Mouse (Mus musculus) common myeloid progenitor, adult 5-6 weeks (primary cell): Measurements from ENCODE around the gene Hoxa4. TPM values are rescaled to one million over a fixed set of nuclear protein-coding genes. Genes with fewer than 3 reads are reported as not detected.

ENCODE experiments used
- ATAC-seq: replicated peaks from 2 replicates; pipeline ENCODE4 v1.8.0; 2016; ENCODE audit warnings: low read depth, mild to moderate bottlenecking, moderate TSS enrichment, inconsistent platforms; ENCODE audit not compliant: poor library complexity, severe bottlenecking
- total RNA-seq: library from RNA; stranded (forward); fragments of 200-1000, 187-1606 nt; gene quantifications from 2 replicates; pipeline ENCODE4 v1.2.3, GENCODE M21; 2017

The Hoxa4 gene
- total RNA-seq, 1 experiment from 2014 or later = 0.27 TPM

- peak; percentile 84 for ATAC-seq
Measured at GRCm38 (mm10) chr6:52158276-52159051, 33.1 kb downstream of the Hoxa4 start, which contains the start of gene Hoxa1. TSS of gene Hoxa1 (minus strand) at chr6:52158317.

GRCm38 (mm10) chr6:52157466-52158275, 33.9 kb downstream of the Hoxa4 start:
- no peak for ATAC-seq

GRCm38 (mm10) chr6:52156551-52157200, 34.9 kb downstream of the Hoxa4 start:
- ATAC-seq = no peak

- no peak for ATAC-seq
Measured at GRCm38 (mm10) chr6:52155471-52155870, 36.1 kb downstream of the Hoxa4 start.

GRCm38 (mm10) chr6:52154044-52154443, 37.5 kb downstream of the Hoxa4 start:
- ATAC-seq = no peak

- no peak for ATAC-seq
Measured at GRCm38 (mm10) chr6:52153270-52153669, 38.3 kb downstream of the Hoxa4 start.

- no peak for ATAC-seq
Measured at GRCm38 (mm10) chr6:52152226-52153193, 39.0 kb downstream of the Hoxa4 start.

GRCm38 (mm10) chr6:52151571-52151970, 40.0 kb downstream of the Hoxa4 start:
- ATAC-seq = no peak

GRCm38 (mm10) chr6:52150401-52150966, 41.1 kb downstream of the Hoxa4 start:
- ATAC-seq = no peak

Other genes with a start within 250 kb of the Hoxa4 start
- 127 and 171 TPM in 2 replicates for gene Skap2, start 179.2 kb downstream of the Hoxa4 start, total RNA-seq
- gene Hoxa1, start 33.4 kb downstream of the Hoxa4 start, total RNA-seq = not detected in 2 replicates
- not detected in 2 replicates for gene Hoxa2, start 26.9 kb downstream of the Hoxa4 start, total RNA-seq
- gene 5730596B20Rik, start 14.3 kb downstream of the Hoxa4 start, total RNA-seq = not detected in 2 replicates
- 3.6 and 3.9 TPM in 2 replicates for gene Hoxa5, start 12.8 kb upstream of the Hoxa4 start, total RNA-seq
- gene Hoxa6, start 17.0 kb upstream of the Hoxa4 start, total RNA-seq = 3.0 TPM in 1 of 2 replicates, not detected in the other
- 1.1 and 2.8 TPM in 2 replicates for gene Hoxa3, start 21.6 kb upstream of the Hoxa4 start, total RNA-seq
- not detected in 2 replicates for gene Gm28308, start 21.6 kb upstream of the Hoxa4 start, total RNA-seq
- gene Hoxa7, start 30.1 kb upstream of the Hoxa4 start, total RNA-seq = 10.6 and 17.7 TPM in 2 replicates
- 46.4 and 56.2 TPM in 2 replicates for gene Hoxa9, start 39.3 kb upstream of the Hoxa4 start, total RNA-seq
- 1.6 and 2.3 TPM in 2 replicates for gene Hoxa10, start 49.1 kb upstream of the Hoxa4 start, total RNA-seq
- not detected in 2 replicates for gene Hoxa11, start 54.1 kb upstream of the Hoxa4 start, total RNA-seq
- not detected in 2 replicates for gene Hoxa13, start 69.1 kb upstream of the Hoxa4 start, total RNA-seq
- not detected in 2 replicates for gene Evx1, start 121.7 kb upstream of the Hoxa4 start, total RNA-seq